Mouse (Mus musculus): ENCODE results near the gene Prdm2. TPM values are rescaled to one million over a fixed set of nuclear protein-coding genes. Genes with fewer than 3 reads are reported as not detected.

Gene Prdm2
- polyA plus RNA-seq, 1 experiment from 2014 or later = 20.7 TPM

GRCm38 (mm10) chr4:143130441-143130840 lies 82.4 kb downstream of the Prdm2 start:
- H3K27ac ChIP-seq (ENCODE audit: low read depth, low read length) = no peak overlapping the region
- H3K27me3 ChIP-seq (ENCODE audit: control insufficient read depth, insufficient read depth, low read length) = no peaks in the 10 kb centered on the region
- H3K4me2 ChIP-seq (replicated peaks; ENCODE audit: low read depth, low read length) = no peak overlapping the region
- H3K9ac ChIP-seq (ENCODE audit: low read depth, low read length) = no peak overlapping the region
- H3K4me3 ChIP-seq (ENCODE audit: low read depth, low read length) = no peak overlapping the region
- no peaks in the 10 kb centered on the region for H3K9me3 ChIP-seq (ENCODE audit: control insufficient read depth, low read length)
- ATAC-seq (ENCODE audit: low FRiP score) (no peak), DNase-seq (ENCODE audit: low spot score) (no peak)
- H3K4me1 ChIP-seq (replicated peaks; ENCODE audit: control insufficient read depth, insufficient read depth, low read length) = no peaks in the 10 kb centered on the region
- 96% methylated on average over 5 of the region's 5 CpGs for WGBS
- H3K36me3 ChIP-seq (ENCODE audit: control insufficient read depth, insufficient read depth, low read length) = peaks cover 11% of the 10 kb centered on the region; the same call in 1 of the 2 replicates

- no peaks in the 10 kb centered on the region for H3K27me3 ChIP-seq (ENCODE audit: control insufficient read depth, insufficient read depth, low read length)
- H3K4me1 ChIP-seq (replicated peaks; ENCODE audit: control insufficient read depth, insufficient read depth, low read length) = no peaks in the 10 kb centered on the region
- H3K27ac ChIP-seq (ENCODE audit: low read depth, low read length) = no peak overlapping the region
- DNase-seq (ENCODE audit: low spot score) = no peak
- H3K9me3 ChIP-seq (ENCODE audit: control insufficient read depth, low read length) = no peaks in the 10 kb centered on the region
- no peak for ATAC-seq (ENCODE audit: low FRiP score)
- WGBS = 94% methylated on average over 4 of the region's 4 CpGs
- peaks cover 9% of the 10 kb centered on the region; the same call in 1 of the 2 replicates for H3K36me3 ChIP-seq (ENCODE audit: control insufficient read depth, insufficient read depth, low read length)
- H3K4me3 ChIP-seq (ENCODE audit: low read depth, low read length) = no peak overlapping the region
- no peak overlapping the region for H3K4me2 ChIP-seq (replicated peaks; ENCODE audit: low read depth, low read length)
- H3K9ac ChIP-seq (ENCODE audit: low read depth, low read length) = no peak overlapping the region
Observed at GRCm38 (mm10) chr4:143129261-143129760, 83.5 kb downstream of the Prdm2 start.

DNA sequence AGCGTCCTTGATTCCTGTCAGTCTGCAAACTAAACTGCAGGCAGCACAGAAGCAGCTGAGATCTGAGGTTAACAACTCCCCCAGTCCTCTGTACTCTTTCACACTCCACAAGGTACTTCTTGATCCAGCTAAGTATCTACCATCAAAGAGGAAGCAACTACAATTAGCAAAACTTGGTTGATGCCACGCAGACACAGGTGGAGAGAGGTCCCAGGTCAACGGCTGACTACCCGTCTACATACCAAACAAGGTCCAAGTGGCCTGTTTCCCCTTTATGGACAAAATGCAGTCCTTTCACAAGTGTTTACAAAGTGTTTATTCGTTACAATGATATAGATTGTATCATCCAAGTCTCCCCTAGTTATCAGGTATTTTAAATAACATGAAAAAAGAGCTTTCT lies 85.6 kb downstream of the Prdm2 start:
- H3K4me1 ChIP-seq (replicated peaks; ENCODE audit: control insufficient read depth, insufficient read depth, low read length) = no peaks in the 10 kb centered on the region

GRCm38 (mm10) chr4:143126476-143126875 lies 86.3 kb downstream of the Prdm2 start:
- H3K9ac ChIP-seq (ENCODE audit: low read depth, low read length) = no peak overlapping the region
- H3K36me3 ChIP-seq (ENCODE audit: control insufficient read depth, insufficient read depth, low read length) = peaks cover 1% of the 10 kb centered on the region; the same call in 1 of the 2 replicates
- 96% methylated on average over 14 of the region's 14 CpGs for WGBS
- no peak overlapping the region for H3K4me3 ChIP-seq (ENCODE audit: low read depth, low read length)
- no peak overlapping the region for H3K4me2 ChIP-seq (replicated peaks; ENCODE audit: low read depth, low read length)
- ATAC-seq (ENCODE audit: low FRiP score) = no peak
- H3K27ac ChIP-seq (ENCODE audit: low read depth, low read length) = no peak overlapping the region
- no peaks in the 10 kb centered on the region for H3K4me1 ChIP-seq (replicated peaks; ENCODE audit: control insufficient read depth, insufficient read depth, low read length)
- H3K27me3 ChIP-seq (ENCODE audit: control insufficient read depth, insufficient read depth, low read length) = no peaks in the 10 kb centered on the region
- H3K9me3 ChIP-seq (ENCODE audit: control insufficient read depth, low read length) = no peaks in the 10 kb centered on the region
- DNase-seq (ENCODE audit: low spot score) = no peak

More for the DNA sequence above, 85.6 kb downstream of the Prdm2 start:
- Histone ChIP-seq H3K36me3 (ENCODE audit: control insufficient read depth, insufficient read depth, low read length) (peaks cover 3% of the 10 kb centered on the region; the same call in 1 of the 2 replicates), H3K27ac (ENCODE audit: low read depth, low read length) (no peak overlapping the region), H3K27me3 (ENCODE audit: control insufficient read depth, insufficient read depth, low read length) (no peaks in the 10 kb centered on the region), H3K9ac (ENCODE audit: low read depth, low read length) (no peak overlapping the region), H3K4me2 (replicated peaks; ENCODE audit: low read depth, low read length) (no peak overlapping the region), H3K9me3 (ENCODE audit: control insufficient read depth, low read length) (no peaks in the 10 kb centered on the region), H3K4me3 (ENCODE audit: low read depth, low read length) (no peak overlapping the region)
- WGBS = 90% methylated on average over 5 of the region's 5 CpGs
- DNase-seq (ENCODE audit: low spot score) (no peak), ATAC-seq (ENCODE audit: low FRiP score) (no peak)

DNA sequence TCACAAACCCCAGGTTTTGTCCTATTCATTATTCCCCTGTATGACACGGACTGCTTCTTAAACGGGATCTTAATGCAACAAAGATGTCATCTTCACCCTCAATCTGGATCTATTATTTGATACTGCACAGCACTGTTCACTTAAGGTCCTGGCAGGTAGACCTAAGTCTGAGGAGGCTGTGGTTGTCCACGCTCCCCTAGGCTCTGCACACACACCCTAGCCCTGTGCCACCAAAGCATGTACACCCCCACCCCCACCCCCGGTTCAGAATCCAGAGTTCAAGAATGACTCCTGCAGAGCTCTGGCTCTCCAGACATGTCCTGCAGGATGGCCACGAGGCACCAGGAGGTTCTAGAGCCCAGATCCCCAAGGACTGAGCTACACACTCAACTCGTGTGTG lies 87.5 kb downstream of the Prdm2 start:
- 88% methylated on average over 6 of the region's 6 CpGs for WGBS
- Histone ChIP-seq H3K4me1 (replicated peaks; ENCODE audit: control insufficient read depth, insufficient read depth, low read length) (no peaks in the 10 kb centered on the region), H3K4me3 (ENCODE audit: low read depth, low read length) (no peak overlapping the region), H3K9ac (ENCODE audit: low read depth, low read length) (no peak overlapping the region), H3K36me3 (ENCODE audit: control insufficient read depth, insufficient read depth, low read length) (no peaks in the 10 kb centered on the region), H3K9me3 (ENCODE audit: control insufficient read depth, low read length) (no peaks in the 10 kb centered on the region), H3K27ac (ENCODE audit: low read depth, low read length) (no peak overlapping the region), H3K27me3 (ENCODE audit: control insufficient read depth, insufficient read depth, low read length) (no peaks in the 10 kb centered on the region), H3K4me2 (replicated peaks; ENCODE audit: low read depth, low read length) (no peak overlapping the region)
- DNase-seq (ENCODE audit: low spot score) = no peak
- ATAC-seq (ENCODE audit: low FRiP score) = no peak

GRCm38 (mm10) chr4:143123043-143123442 lies 89.8 kb downstream of the Prdm2 start:
- H3K27me3 ChIP-seq (ENCODE audit: control insufficient read depth, insufficient read depth, low read length) = no peaks in the 10 kb centered on the region
- no peak overlapping the region for H3K27ac ChIP-seq (ENCODE audit: low read depth, low read length)
- ATAC-seq (ENCODE audit: low FRiP score) (no peak), DNase-seq (ENCODE audit: low spot score) (no peak)
- H3K4me1 ChIP-seq (replicated peaks; ENCODE audit: control insufficient read depth, insufficient read depth, low read length) = no peaks in the 10 kb centered on the region
- 89% methylated on average over 10 of the region's 10 CpGs for WGBS
- no peak overlapping the region for H3K9ac ChIP-seq (ENCODE audit: low read depth, low read length)
- H3K36me3 ChIP-seq (ENCODE audit: control insufficient read depth, insufficient read depth, low read length) = no peaks in the 10 kb centered on the region
- no peak overlapping the region for H3K4me2 ChIP-seq (replicated peaks; ENCODE audit: low read depth, low read length)
- no peaks in the 10 kb centered on the region for H3K9me3 ChIP-seq (ENCODE audit: control insufficient read depth, low read length)
- H3K4me3 ChIP-seq (ENCODE audit: low read depth, low read length) = no peak overlapping the region

DNA sequence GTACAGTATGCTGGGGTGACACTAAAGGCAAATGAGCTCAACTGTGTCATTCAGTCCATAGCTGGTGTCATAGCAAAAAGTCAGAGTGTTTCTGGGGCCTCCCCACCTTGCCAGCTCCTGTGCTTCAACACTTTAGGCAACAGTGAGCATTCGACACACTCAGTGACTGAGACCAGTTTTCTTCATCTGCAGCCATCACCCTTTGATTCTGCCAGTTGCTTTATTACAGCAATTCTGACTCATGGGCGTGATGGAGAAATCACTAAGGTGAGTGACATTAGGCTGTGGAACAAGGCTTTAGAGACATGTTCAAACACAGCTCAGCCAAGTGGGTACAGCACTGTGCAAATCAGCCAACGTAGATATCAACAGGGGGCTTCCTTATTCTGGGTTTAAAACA lies 91.6 kb downstream of the Prdm2 start:
- H3K4me1 ChIP-seq (replicated peaks; ENCODE audit: control insufficient read depth, insufficient read depth, low read length) = no peaks in the 10 kb centered on the region
- H3K4me2 ChIP-seq (replicated peaks; ENCODE audit: low read depth, low read length) = no peak overlapping the region
- no peak overlapping the region for H3K27ac ChIP-seq (ENCODE audit: low read depth, low read length)
- H3K9me3 ChIP-seq (ENCODE audit: control insufficient read depth, low read length) = no peaks in the 10 kb centered on the region
- no peak overlapping the region for H3K4me3 ChIP-seq (ENCODE audit: low read depth, low read length)
- no peak for DNase-seq (ENCODE audit: low spot score)
- ATAC-seq (ENCODE audit: low FRiP score) = no peak
- H3K27me3 ChIP-seq (ENCODE audit: control insufficient read depth, insufficient read depth, low read length) = no peaks in the 10 kb centered on the region
- H3K9ac ChIP-seq (ENCODE audit: low read depth, low read length) = no peak overlapping the region
- no peaks in the 10 kb centered on the region for H3K36me3 ChIP-seq (ENCODE audit: control insufficient read depth, insufficient read depth, low read length)
- WGBS = 94% methylated on average over 3 of the region's 3 CpGs

DNA sequence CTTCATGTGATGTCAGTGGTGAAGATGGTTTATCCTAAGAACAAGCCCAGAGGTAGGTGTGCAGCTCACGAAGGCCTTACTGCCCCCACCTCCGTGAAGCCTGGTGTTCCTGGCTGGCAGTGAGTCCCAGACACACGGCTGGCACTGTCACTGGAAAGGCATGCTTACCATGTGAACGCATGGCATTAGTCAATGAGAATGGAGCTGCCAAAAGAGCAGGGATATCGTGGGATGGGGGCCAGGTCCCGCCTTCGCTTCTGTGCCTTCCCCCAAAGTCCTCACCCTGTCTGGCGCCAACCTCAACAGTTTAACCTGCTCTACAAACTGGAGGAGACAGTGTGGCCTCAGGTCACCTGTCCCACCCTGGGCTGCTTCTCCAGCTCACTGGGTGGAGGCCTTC lies 92.8 kb downstream of the Prdm2 start:
- Histone ChIP-seq H3K27ac (ENCODE audit: low read depth, low read length) (no peak overlapping the region), H3K27me3 (ENCODE audit: control insufficient read depth, insufficient read depth, low read length) (no peaks in the 10 kb centered on the region), H3K4me3 (ENCODE audit: low read depth, low read length) (no peak overlapping the region), H3K9ac (ENCODE audit: low read depth, low read length) (no peak overlapping the region), H3K36me3 (ENCODE audit: control insufficient read depth, insufficient read depth, low read length) (no peaks in the 10 kb centered on the region), H3K4me2 (replicated peaks; ENCODE audit: low read depth, low read length) (no peak overlapping the region), H3K4me1 (replicated peaks; ENCODE audit: control insufficient read depth, insufficient read depth, low read length) (no peaks in the 10 kb centered on the region; the same call in 1 of the 2 replicates), H3K9me3 (ENCODE audit: control insufficient read depth, low read length) (no peaks in the 10 kb centered on the region)
- no peak for ATAC-seq (ENCODE audit: low FRiP score)
- DNase-seq (ENCODE audit: low spot score) = no peak
- 92% methylated on average over 8 of the region's 8 CpGs for WGBS

DNA sequence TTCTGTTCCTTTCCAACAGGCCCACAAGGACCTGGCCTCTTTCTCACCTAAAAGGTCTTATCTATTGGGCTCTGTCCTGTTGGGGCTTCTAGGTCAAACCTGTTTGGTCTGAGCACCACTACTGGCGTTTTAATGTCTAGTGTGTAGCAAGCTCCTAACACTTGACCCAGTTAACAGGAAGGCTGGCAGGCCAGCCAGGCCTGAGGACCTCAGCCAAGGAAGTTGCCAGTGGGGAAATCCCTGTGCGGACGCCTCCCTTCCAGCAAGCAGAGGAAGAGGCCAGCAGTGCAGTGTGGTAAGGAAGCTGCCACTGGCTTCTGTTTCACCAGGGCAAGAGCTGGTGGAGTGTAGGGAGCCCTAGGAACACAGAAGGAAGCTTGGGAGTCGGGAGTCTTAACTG lies 94.0 kb downstream of the Prdm2 start:
- Histone ChIP-seq H3K4me3 (ENCODE audit: low read depth, low read length) (no peak overlapping the region), H3K4me1 (replicated peaks; ENCODE audit: control insufficient read depth, insufficient read depth, low read length) (no peaks in the 10 kb centered on the region; the same call in 1 of the 2 replicates), H3K27me3 (ENCODE audit: control insufficient read depth, insufficient read depth, low read length) (no peaks in the 10 kb centered on the region), H3K9me3 (ENCODE audit: control insufficient read depth, low read length) (no peaks in the 10 kb centered on the region), H3K9ac (ENCODE audit: low read depth, low read length) (no peak overlapping the region), H3K4me2 (replicated peaks; ENCODE audit: low read depth, low read length) (no peak overlapping the region), H3K27ac (ENCODE audit: low read depth, low read length) (no peak overlapping the region), H3K36me3 (ENCODE audit: control insufficient read depth, insufficient read depth, low read length) (no peaks in the 10 kb centered on the region)
- ATAC-seq (ENCODE audit: low FRiP score) = no peak
- DNase-seq (ENCODE audit: low spot score) = no peak
- 76% methylated on average over 4 of the region's 4 CpGs for WGBS

Measured in hindbrain, embryonic 11.5 days (tissue).